Mouse (Mus musculus): ENCODE data around the gene Cd2ap.

DNA sequence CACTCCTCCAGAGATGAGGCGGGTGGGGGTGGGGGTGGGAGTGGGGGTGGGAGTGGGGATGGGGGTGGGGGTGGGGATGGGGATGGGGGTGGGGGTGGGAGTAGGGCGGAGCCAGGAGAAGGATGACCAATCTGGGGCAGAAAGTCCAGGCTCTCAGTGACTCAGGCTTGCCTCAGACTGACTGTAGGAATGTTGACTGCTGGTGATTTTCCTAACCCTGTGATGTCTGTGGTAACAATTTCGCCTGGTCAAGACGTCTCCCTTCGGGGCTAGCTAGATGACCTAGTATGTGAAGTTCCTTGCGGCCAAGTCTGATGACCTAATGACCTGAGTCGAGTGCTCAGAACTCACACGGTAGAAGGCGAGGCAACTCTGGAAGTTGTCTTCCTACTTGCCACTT lies 32.9 kb upstream of the Cd2ap start:
- no peak for TF ChIP-seq CTCF (IDR thresholded peaks at IDR 0.05; ENCODE audit: borderline replicate concordance, insufficient read depth, low read length)
- TF ChIP-seq POLR2A (IDR thresholded peaks at IDR 0.05; ENCODE audit: low read depth, low read length) = no peak

All from embryonic fibroblast, embryonic 13.5 days (primary cell).